Mouse (Mus musculus): Measurements from ENCODE around the gene Nup210l.

DNA sequence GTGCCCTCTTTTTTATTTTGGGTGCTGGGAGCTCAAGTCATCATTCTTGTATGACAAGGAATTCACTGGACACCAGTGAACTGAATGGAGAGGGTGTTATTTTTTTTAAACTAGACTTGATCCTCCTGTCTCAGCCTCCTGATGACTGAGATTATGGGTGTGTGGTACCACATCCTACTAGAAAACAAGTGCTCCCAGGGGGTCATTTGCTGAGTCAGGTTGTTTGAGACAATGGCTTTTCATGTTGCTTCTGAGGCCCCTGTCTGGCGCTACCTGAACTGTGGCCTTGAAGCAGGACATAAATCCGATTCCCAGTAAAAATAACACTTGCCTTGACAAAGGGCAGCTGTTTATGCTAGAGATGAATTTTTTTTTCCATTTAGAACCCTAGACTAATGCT lies 756 bp upstream of the Nup210l start:
- TF ChIP-seq CTCF (IDR thresholded peaks at IDR 0.05; ENCODE audit: low read depth, low read length): no peak
- no peak for TF ChIP-seq GATA1 (IDR thresholded peaks at IDR 0.05; ENCODE audit: borderline replicate concordance, low read length)
- TF ChIP-seq POLR2AphosphoS5 (IDR thresholded peaks at IDR 0.05; ENCODE audit: insufficient replicate concordance, low read depth, low read length): no peak
- TF ChIP-seq TAL1 (conservative IDR thresholded peaks at IDR 0.05; ENCODE audit: low read depth, low read length): no peak

All from G1E (cell line).